In genomic region chr5:113181441-113181840, GRCm38 (mm10) we compare ENCODE assay signal across 13 mouse cellular contexts. TPM values are rescaled to one million over a fixed set of nuclear protein-coding genes. Genes with fewer than 3 reads are reported as not detected.
DNase-seq lines count a peak whose midpoint lies in the region; ATAC-seq lines count a peak whose summit lies in the region.
"Had no signal": no experiment of that assay in that cellular context is flagged by ENCODE, and none has a peak within 500 bp of the region (broad histone marks: within the 10 kb centered on the region; RNA-seq: fewer than 3 reads in every experiment).

No protein-coding gene starts in this region.

- intact Hi-C loops in heart, postnatal 14 days (cut with DNase I) = loop anchor here (2.0 kb wide), 1 partner anchor 15 kb away; no protein-coding TSS in a partner anchor

- DNase-seq in heart, postnatal 14 days = no peak
- no peak for DNase-seq in lung, postnatal 4 days
- DNase-seq in embryonic facial prominence, embryonic 11.5 days (ENCODE audit: low spot score) = peak; percentile 18
- DNase-seq in layer of hippocampus, adult 8-10 months (ENCODE audit: low spot score in 2 of 2) = no peak
- DNase-seq in ovary, postnatal 10 days (ENCODE audit: low spot score) = no peak
- DNase-seq: adrenal gland, adult 8-10 months; right cerebral cortex, postnatal 14 days had no signal

- H3K27me3 ChIP-seq in heart, embryonic 12.5 days (replicated peaks) = no peaks in the 10 kb centered on the region
- H3K27me3 ChIP-seq in lung, embryonic 16.5 days (ENCODE audit: control insufficient read depth, insufficient read depth, low read depth, low read length) = no peaks in the 10 kb centered on the region
- H3K27me3 ChIP-seq in embryonic facial prominence, embryonic 11.5 days (ENCODE audit: control insufficient read depth, insufficient read depth, low read length) = no peaks in the 10 kb centered on the region
- no peaks in the 10 kb centered on the region for H3K27me3 ChIP-seq in stomach, embryonic 15.5 days (replicated peaks)
- H3K27me3 ChIP-seq: forebrain, embryonic 15.5 days had no signal

- H3K4me2 ChIP-seq in heart, embryonic 12.5 days = no peak overlapping the region
- H3K4me2 ChIP-seq in lung, embryonic 16.5 days (ENCODE audit: low read depth, low read length) = no peak overlapping the region
- no peak overlapping the region for H3K4me2 ChIP-seq in embryonic facial prominence, embryonic 11.5 days (ENCODE audit: low read depth, low read length)
- H3K4me2 ChIP-seq in stomach, embryonic 15.5 days = no peak overlapping the region
- H3K4me2 ChIP-seq: forebrain, embryonic 15.5 days had no signal

- no peak overlapping the region for H3K27ac ChIP-seq in heart, embryonic 12.5 days (ENCODE audit: poor library complexity, severe bottlenecking)
- peak overlapping the region; percentile 93 for H3K27ac ChIP-seq in lung, embryonic 16.5 days (ENCODE audit: low read length)
- no peak overlapping the region for H3K27ac ChIP-seq in embryonic facial prominence, embryonic 11.5 days (replicated peaks; ENCODE audit: low read depth, low read length)
- H3K27ac ChIP-seq in stomach, embryonic 15.5 days = peak overlapping the region; percentile 90; the same call in 1 of the 2 replicates
- H3K27ac ChIP-seq: forebrain, embryonic 15.5 days had no signal

- H3K9me3 ChIP-seq in heart, embryonic 12.5 days (replicated peaks) = no peaks in the 10 kb centered on the region
- H3K9me3 ChIP-seq in lung, embryonic 16.5 days (ENCODE audit: control insufficient read depth, low read length) = peaks cover 2% of the 10 kb centered on the region; the same call in 1 of the 2 replicates
- H3K9me3 ChIP-seq in embryonic facial prominence, embryonic 11.5 days (replicated peaks; ENCODE audit: control insufficient read depth, low read length) = no peaks in the 10 kb centered on the region
- H3K9me3 ChIP-seq in stomach, embryonic 15.5 days = no peaks in the 10 kb centered on the region
- H3K9me3 ChIP-seq: forebrain, embryonic 15.5 days had no signal

- WGBS in heart, embryonic 12.5 days = 33% methylated on average over 6 of the region's 6 CpGs
- WGBS in lung, embryonic 16.5 days = 32% methylated on average over 6 of the region's 6 CpGs
- WGBS in embryonic facial prominence, embryonic 11.5 days = 49% methylated on average over 6 of the region's 6 CpGs
- WGBS in stomach, embryonic 15.5 days = 34% methylated on average over 6 of the region's 6 CpGs

- no peaks in the 10 kb centered on the region for H3K36me3 ChIP-seq in heart, embryonic 12.5 days
- H3K36me3 ChIP-seq in lung, embryonic 16.5 days (ENCODE audit: control insufficient read depth, insufficient read depth, low read length) = no peaks in the 10 kb centered on the region; the same call in 1 of the 2 replicates
- H3K36me3 ChIP-seq in embryonic facial prominence, embryonic 11.5 days (replicated peaks; ENCODE audit: control insufficient read depth, insufficient read depth, low read depth, low read length) = no peaks in the 10 kb centered on the region
- 0 out of 2 replicates have a peak, but pooled peaks cover 6% of the 10 kb centered on the region for H3K36me3 ChIP-seq in stomach, embryonic 15.5 days
- H3K36me3 ChIP-seq: forebrain, embryonic 15.5 days had no signal

- peaks cover 7% of the 10 kb centered on the region for H3K4me1 ChIP-seq in heart, embryonic 12.5 days (replicated peaks)
- peaks cover 12% of the 10 kb centered on the region for H3K4me1 ChIP-seq in lung, embryonic 16.5 days (replicated peaks; ENCODE audit: control insufficient read depth, insufficient read depth, low read length)
- H3K4me1 ChIP-seq in embryonic facial prominence, embryonic 11.5 days (ENCODE audit: control insufficient read depth, insufficient read depth, low read length) = no peaks in the 10 kb centered on the region; the same call in 1 of the 2 replicates
- H3K4me1 ChIP-seq in stomach, embryonic 15.5 days = peaks cover 10% of the 10 kb centered on the region; the same call in 1 of the 2 replicates

- ATAC-seq in heart, embryonic 12.5 days (ENCODE audit: insufficient number of reproducible peaks, low FRiP score) = 0 out of 2 replicates have a peak, but pooled peaks have one; percentile 51
- ATAC-seq in lung, embryonic 16.5 days (ENCODE audit: low read depth) = no peak
- ATAC-seq in embryonic facial prominence, embryonic 11.5 days (replicated peaks; ENCODE audit: insufficient number of reproducible peaks, low FRiP score, low TSS enrichment, low read depth) = no peak
- ATAC-seq in stomach, embryonic 15.5 days (ENCODE audit: insufficient read depth, low FRiP score, low read depth) = no peak
- ATAC-seq: forebrain, embryonic 15.5 days had no signal

- H3K4me3 ChIP-seq in heart, embryonic 12.5 days = no peak overlapping the region
- no peak overlapping the region for H3K4me3 ChIP-seq in lung, embryonic 16.5 days (ENCODE audit: low read length)
- H3K4me3 ChIP-seq in embryonic facial prominence, embryonic 11.5 days (ENCODE audit: low read depth, low read length) = no peak overlapping the region
- H3K4me3 ChIP-seq in stomach, embryonic 15.5 days (replicated peaks) = no peak overlapping the region
- H3K4me3 ChIP-seq: forebrain, embryonic 15.5 days had no signal

- H3K9ac ChIP-seq in heart, embryonic 12.5 days = no peak overlapping the region
- no peak overlapping the region for H3K9ac ChIP-seq in lung, embryonic 16.5 days (ENCODE audit: low read length)
- H3K9ac ChIP-seq in embryonic facial prominence, embryonic 11.5 days (replicated peaks; ENCODE audit: low read length) = no peak overlapping the region
- no peak overlapping the region for H3K9ac ChIP-seq in stomach, embryonic 15.5 days
- H3K9ac ChIP-seq: forebrain, embryonic 15.5 days had no signal

RNA-seq across cellular contexts. Expression of gene 2900026A02Rik, which starts 39.6 kb away (rescaled TPM):
- 20.0 and 22.8 TPM in 2 replicates for polyA plus RNA-seq in heart, embryonic 12.5 days (2016; fragmentation: Nextera tagmentation; extraction: Ambion mirVana)
- total RNA-seq in heart, postnatal 14 days (2021) = 10 to 100 TPM; 33.9 to 35.3 TPM
- 12.6 TPM in 2 replicates for polyA plus RNA-seq in lung, embryonic 16.5 days (2015; fragmentation: Nextera tagmentation; extraction: Ambion mirVana)
- 1.4 and 1.7 TPM in 2 replicates for polyA plus RNA-seq in embryonic facial prominence, embryonic 11.5 days (2014; fragmentation: Nextera tagmentation; extraction: Ambion mirVana)
- 12.6 and 15.2 TPM in 2 replicates for polyA plus RNA-seq in stomach, embryonic 15.5 days (2015; fragmentation: Nextera tagmentation; extraction: Ambion mirVana)
- total RNA-seq in layer of hippocampus, adult 8-10 months (2022) = 10 to 100 TPM; 56.0 to 66.0 (median 61.1) TPM

RNA-seq across cellular contexts. Expression of gene Tmem211, which starts 45.3 kb away (rescaled TPM):
- not detected in 2 replicates for polyA plus RNA-seq in heart, embryonic 12.5 days (2016; fragmentation: Nextera tagmentation; extraction: Ambion mirVana)
- not detected for total RNA-seq in heart, postnatal 14 days (2021)
- not detected in 2 replicates for polyA plus RNA-seq in lung, embryonic 16.5 days (2015; fragmentation: Nextera tagmentation; extraction: Ambion mirVana)
- 0.33 and 0.70 TPM in 2 replicates for polyA plus RNA-seq in embryonic facial prominence, embryonic 11.5 days (2014; fragmentation: Nextera tagmentation; extraction: Ambion mirVana)
- 0.48 and 0.57 TPM in 2 replicates for polyA plus RNA-seq in stomach, embryonic 15.5 days (2015; fragmentation: Nextera tagmentation; extraction: Ambion mirVana)
- not detected for total RNA-seq in layer of hippocampus, adult 8-10 months (2022)
- total RNA-seq: adrenal gland, adult 8-10 months; hematopoietic stem cell, adult 5-6 weeks; liver, adult 2 months had no signal
- polyA plus RNA-seq: forebrain, embryonic 15.5 days; liver, adult 2 months had no signal

Comparison
In these comparisons a context has a peak if more than half of its experiments do, and no peak if none do; other contexts are left out.
1. H3K27ac ChIP-seq: peak in lung, embryonic 16.5 days (single experiment) and stomach, embryonic 15.5 days (single experiment); none in heart, embryonic 12.5 days (single experiment) and embryonic facial prominence, embryonic 11.5 days (single experiment).